Mouse (Mus musculus) MEL-GATA-1-ER (cell line): ENCODE data around the gene Ccdc71l.

Experiments used
- DNase-seq: peaks from one replicate; pipeline ENCODE4 v3.0.0-alpha.2; 2012; ENCODE audit warnings: low read depth; ENCODE audit errors: extremely low read depth

Gene Ccdc71l

GRCm38 (mm10) chr12:32378528-32379295, at the start of gene Ccdc71l:
Gene Ccdc71l (plus strand): TSS chr12:32378704.
- peak; percentile 74 for DNase-seq

GRCm38 (mm10) chr12:32339078-32339477, 39.4 kb upstream of the Ccdc71l start:
- no peak for DNase-seq

- DNase-seq: no peak
Measured at GRCm38 (mm10) chr12:32343487-32343886, 35.0 kb upstream of the Ccdc71l start.

GRCm38 (mm10) chr12:32346121-32346520, 32.4 kb upstream of the Ccdc71l start:
- no peak for DNase-seq

- DNase-seq: no peak
Measured at GRCm38 (mm10) chr12:32348493-32348892, 30.0 kb upstream of the Ccdc71l start.

GRCm38 (mm10) chr12:32351874-32352273, 26.6 kb upstream of the Ccdc71l start:
- DNase-seq: no peak

- DNase-seq: peak; percentile 48
Measured at GRCm38 (mm10) chr12:32379296-32379725, 807 bp downstream of the Ccdc71l start.

- no peak for DNase-seq
Measured at GRCm38 (mm10) chr12:32379731-32380130, 1.2 kb downstream of the Ccdc71l start.

- DNase-seq: no peak
Measured at GRCm38 (mm10) chr12:32380457-32380856, 2.0 kb downstream of the Ccdc71l start.

- no peak for DNase-seq
Measured at GRCm38 (mm10) chr12:32381011-32381410, 2.5 kb downstream of the Ccdc71l start.

GRCm38 (mm10) chr12:32419537-32419936, 41.0 kb downstream of the Ccdc71l start:
- peak; percentile 22 for DNase-seq

- no peak for DNase-seq
Measured at GRCm38 (mm10) chr12:32427832-32428231, 49.3 kb downstream of the Ccdc71l start.

GRCm38 (mm10) chr12:32431004-32431403, 52.5 kb downstream of the Ccdc71l start:
- DNase-seq: no peak
